In genomic region chr10:95514656-95515292, GRCm38 (mm10) we compare ENCODE assay signal across 8 mouse cellular contexts. TPM values are rescaled to one million over a fixed set of nuclear protein-coding genes. Genes with fewer than 3 reads are reported as not detected.
DNase-seq lines count a peak whose midpoint lies in the region; ATAC-seq and TF ChIP-seq lines count a peak whose summit lies in the region.

Gene Ube2n, plus strand, starts transcription at chr10:95515145.

- H3K27me3 ChIP-seq in forebrain, embryonic 15.5 days, result no peaks in the 10 kb centered on the region

- H3K4me2 ChIP-seq in forebrain, embryonic 15.5 days (replicated peaks), result peak within 1 kb of the TSS; percentile 73

- peaks cover 1 to 8% of the 10 kb centered on the region in 2 experiments; a peak in 3 of 4 replicates for H3K4me1 ChIP-seq in ES-E14 (ENCODE audit: control insufficient read depth in 2 of 2, insufficient read depth in 2 of 2, low read length in 2 of 2, poor library complexity in 1 of 2)
- peaks cover 33% of the 10 kb centered on the region for H3K4me1 ChIP-seq in forebrain, embryonic 15.5 days
- peaks cover 5% of the 10 kb centered on the region; the same call in 1 of the 2 replicates for H3K4me1 ChIP-seq in lung, adult 2 months (ENCODE audit: control insufficient read depth, insufficient read depth, low read length)

- ATAC-seq in forebrain, embryonic 15.5 days (replicated peaks), result peak; percentile 98
- ATAC-seq in neutrophil, adult 5-6 weeks (ENCODE audit: extremely low read depth, insufficient number of reproducible peaks, low FRiP score, poor library complexity, severe bottlenecking), result peak; percentile 86

- no peaks in the 10 kb centered on the region for H3K9me3 ChIP-seq in ES-E14 (ENCODE audit: control insufficient read depth, insufficient read depth, low read depth, low read length)
- H3K9me3 ChIP-seq in forebrain, embryonic 15.5 days, result no peaks in the 10 kb centered on the region

- H3K4me3 ChIP-seq in ES-E14 (ENCODE audit: insufficient read depth in 1 of 2, low read depth in 1 of 2, low read length in 2 of 2, poor library complexity in 1 of 2, severe bottlenecking in 1 of 2), result peak within 1 kb of the TSS; percentile 89 to 98
- H3K4me3 ChIP-seq in forebrain, embryonic 15.5 days, result peak within 1 kb of the TSS; percentile 96
- H3K4me3 ChIP-seq in lung, adult 2 months (replicated peaks; ENCODE audit: extremely low read depth, low read depth, low read length), result peak within 1 kb of the TSS; percentile 87

- WGBS in forebrain, embryonic 15.5 days, result under 1% methylated on average over 78 of the region's 81 CpGs
- WGBS in lung, adult 2 months, result 1% methylated on average over 81 of the region's 81 CpGs

- H3K9ac ChIP-seq in ES-E14 (ENCODE audit: insufficient read depth, low read depth, low read length, poor library complexity, severe bottlenecking), result peak within 1 kb of the TSS; percentile 98
- H3K9ac ChIP-seq in forebrain, embryonic 15.5 days (replicated peaks), result peak within 1 kb of the TSS; percentile 88

- intact Hi-C loops in heart, postnatal 25 days (cut with DNase I), result loop anchor here (1.0 kb wide), 1 partner anchor 12 kb away; no protein-coding TSS in a partner anchor

- peaks cover 3% of the 10 kb centered on the region; the same call in 1 of the 2 replicates for H3K36me3 ChIP-seq in ES-E14 (ENCODE audit: control insufficient read depth, insufficient read depth, low read length, poor library complexity, severe bottlenecking)
- no peaks in the 10 kb centered on the region for H3K36me3 ChIP-seq in forebrain, embryonic 15.5 days

- in situ Hi-C loops in ES-E14 (cut with MboI; ENCODE audit: low sequenced_read_pairs in 2 of 2, unreplicated experiment in 2 of 2), result no loop called here

- TF ChIP-seq CTCF in lung, adult 2 months (IDR thresholded peaks at IDR 0.05; ENCODE audit: insufficient read depth, low read length), result no peak

- TF ChIP-seq POLR2A in lung, adult 2 months (IDR thresholded peaks at IDR 0.05; ENCODE audit: borderline replicate concordance, extremely low read depth, low read depth, low read length), result peak; percentile 81; the same call in 1 of the 2 replicates

- H3K27ac ChIP-seq in ES-E14 (ENCODE audit: insufficient read depth, low read depth, low read length, poor library complexity, severe bottlenecking), result peak within 1 kb of the TSS; percentile 90
- H3K27ac ChIP-seq in forebrain, embryonic 15.5 days (replicated peaks), result peak within 1 kb of the TSS; percentile 94

- peak; percentile 92 for DNase-seq in ES-E14 (ENCODE audit: low read depth, low spot score)
- DNase-seq in cerebellum, adult 11-12 months, result peak; percentile 99
- DNase-seq in heart, postnatal 25 days (ENCODE audit: low spot score), result peak; percentile 98
- peak; percentile 98 to 99 for DNase-seq in layer of hippocampus, adult 18-20 months (ENCODE audit: low spot score in 2 of 2)
- DNase-seq in lung, adult 2 months, result peak; percentile 95
- peak; percentile 97 for DNase-seq in thymus, adult 18-20 months

TF ChIP-seq in ES-E14, 5 proteins besides CTCF, POLR2A, EP300 and RAD21:
- TF ChIP-seq HCFC1 (IDR thresholded peaks at IDR 0.05; ENCODE audit: borderline replicate concordance, insufficient read depth, low read length), result peak; percentile 91
- no peak for TF ChIP-seq ZNF384 (IDR thresholded peaks at IDR 0.05; ENCODE audit: low read depth, low read length)
- peak; percentile 61; the same call in 1 of the 2 replicates for TF ChIP-seq CHD2 (IDR thresholded peaks at IDR 0.05; ENCODE audit: low read depth, low read length)

RNA-seq across cellular contexts. Expression of gene Ube2n, which starts in this region (rescaled TPM):
- total RNA-seq in ES-E14 (2012; rRNA removed), result 88.6 and 102 TPM in 2 replicates
- polyA plus RNA-seq in forebrain, embryonic 15.5 days (2015; fragmentation: Nextera tagmentation; extraction: Ambion mirVana), result 394 and 412 TPM in 2 replicates
- total RNA-seq in heart, postnatal 25 days (2021), result 100 to 1,000 TPM in 1 of 2 experiments, 10 to 100 TPM in 1; 90.3 to 106 TPM
- total RNA-seq in layer of hippocampus, adult 18-20 months (2021), result 100 to 1,000 TPM; 196 to 206 TPM
- polyA plus RNA-seq in lung, adult 2 months (2012; rRNA removed), result 25.5 and 41.1 TPM in 2 replicates
- 79.7 and 91.8 TPM in 2 replicates for total RNA-seq in neutrophil, adult 5-6 weeks (2017)

Comparison
In these comparisons a context has a peak if more than half of its experiments do, and no peak if none do; other contexts are left out.
1. Peak in every context shown above with its lines: DNase-seq, ATAC-seq, H3K4me3 ChIP-seq and H3K27ac ChIP-seq.